18 mouse cellular contexts compared by ENCODE assay signal in genomic region chr3:69674206-69674605, GRCm38 (mm10). TPM values are rescaled to one million over a fixed set of nuclear protein-coding genes. Genes with fewer than 3 reads are reported as not detected.
A peak's percentile ranks its signal among the peaks of the same experiment; 100 is the strongest.
DNase-seq lines count a peak whose midpoint lies in the region; ATAC-seq lines count a peak whose summit lies in the region.
"Had no signal": no experiment of that assay in that cellular context is flagged by ENCODE, and none has a peak within 500 bp of the region (broad histone marks: within the 10 kb centered on the region; RNA-seq: fewer than 3 reads in every experiment).

No protein-coding gene starts in this region.

- peak; percentile 8 to 23 for DNase-seq in spleen, postnatal 36 days (ENCODE audit: low spot score in 2 of 2)
- no peak for DNase-seq in spleen, adult 18-20 months
- DNase-seq in frontal cortex, postnatal 14 days (ENCODE audit: low spot score in 2 of 2): no peak
- DNase-seq in right cerebral cortex, adult 2 months (ENCODE audit: low spot score in 2 of 2): no peak
- no peak for DNase-seq in ovary, postnatal 36 days (ENCODE audit: low spot score)
- DNase-seq: adrenal gland, postnatal 14 days; forebrain, postnatal 0 days; kidney, adult 9 months; lung, embryonic 14.5 days; thymus, postnatal 36 days had no signal

- ATAC-seq in hematopoietic stem cell, adult 5-6 weeks (replicated peaks in 1 of 2; ENCODE audit: insufficient read depth in 1 of 2, low FRiP score in 2 of 2, low TSS enrichment in 1 of 2, low read depth in 1 of 2, poor library complexity in 2 of 2, severe bottlenecking in 2 of 2): peak; percentile 100
- 0 out of 2 replicates have a peak, but pooled peaks have one; percentile 15 for ATAC-seq in liver, embryonic 15.5 days (ENCODE audit: insufficient read depth)
- peak; percentile 56; the same call in 1 of the 2 replicates for ATAC-seq in stomach, embryonic 15.5 days (ENCODE audit: insufficient read depth, low FRiP score, low read depth)
- ATAC-seq: forebrain, postnatal 0 days had no signal

- no peaks in the 10 kb centered on the region for H3K27me3 ChIP-seq in liver, embryonic 15.5 days
- H3K27me3 ChIP-seq in stomach, embryonic 15.5 days (replicated peaks): no peaks in the 10 kb centered on the region
- H3K27me3 ChIP-seq: CH12.LX; embryonic facial prominence, embryonic 15.5 days; hindbrain, embryonic 12.5 days; midbrain, embryonic 12.5 days; neural tube, embryonic 13.5 days had no signal

- WGBS in liver, embryonic 15.5 days (ENCODE audit: insufficient replicate concordance): 11% methylated on average over 3 of the region's 3 CpGs
- WGBS in stomach, embryonic 15.5 days: 55% methylated on average over 3 of the region's 3 CpGs

- no peaks in the 10 kb centered on the region for H3K9me3 ChIP-seq in liver, embryonic 15.5 days (replicated peaks)
- no peaks in the 10 kb centered on the region for H3K9me3 ChIP-seq in stomach, embryonic 15.5 days
- H3K9me3 ChIP-seq: embryonic facial prominence, embryonic 15.5 days; hindbrain, embryonic 12.5 days; midbrain, embryonic 12.5 days; neural tube, embryonic 13.5 days had no signal

- H3K4me3 ChIP-seq in liver, embryonic 15.5 days (replicated peaks): no peak overlapping the region
- H3K4me3 ChIP-seq in stomach, embryonic 15.5 days (replicated peaks): no peak overlapping the region
- H3K4me3 ChIP-seq: embryonic facial prominence, embryonic 15.5 days; hindbrain, embryonic 12.5 days; midbrain, embryonic 12.5 days; neural tube, embryonic 13.5 days had no signal

- no peak overlapping the region for H3K9ac ChIP-seq in liver, embryonic 15.5 days
- no peak overlapping the region for H3K9ac ChIP-seq in stomach, embryonic 15.5 days
- H3K9ac ChIP-seq: embryonic facial prominence, embryonic 15.5 days; forebrain, postnatal 0 days; hindbrain, embryonic 12.5 days; lung, embryonic 14.5 days; midbrain, embryonic 12.5 days; neural tube, embryonic 13.5 days had no signal

- H3K4me1 ChIP-seq in liver, embryonic 15.5 days (replicated peaks): peaks cover 4% of the 10 kb centered on the region; the same call in 1 of the 2 replicates
- H3K4me1 ChIP-seq in stomach, embryonic 15.5 days: no peaks in the 10 kb centered on the region
- H3K4me1 ChIP-seq: embryonic facial prominence, embryonic 15.5 days; hindbrain, embryonic 12.5 days; midbrain, embryonic 12.5 days; neural tube, embryonic 13.5 days had no signal

- no peak overlapping the region for H3K4me2 ChIP-seq in liver, embryonic 15.5 days
- no peak overlapping the region for H3K4me2 ChIP-seq in stomach, embryonic 15.5 days
- H3K4me2 ChIP-seq: embryonic facial prominence, embryonic 15.5 days; hindbrain, embryonic 12.5 days; lung, embryonic 14.5 days; midbrain, embryonic 12.5 days; neural tube, embryonic 13.5 days had no signal

- no peaks in the 10 kb centered on the region for H3K36me3 ChIP-seq in liver, embryonic 15.5 days (replicated peaks)
- no peaks in the 10 kb centered on the region for H3K36me3 ChIP-seq in stomach, embryonic 15.5 days
- H3K36me3 ChIP-seq: embryonic facial prominence, embryonic 15.5 days; hindbrain, embryonic 12.5 days; midbrain, embryonic 12.5 days; neural tube, embryonic 13.5 days had no signal

- no peak overlapping the region for H3K27ac ChIP-seq in liver, embryonic 15.5 days (replicated peaks)
- no peak overlapping the region for H3K27ac ChIP-seq in stomach, embryonic 15.5 days
- H3K27ac ChIP-seq: embryonic facial prominence, embryonic 15.5 days; hindbrain, embryonic 12.5 days; midbrain, embryonic 12.5 days; neural tube, embryonic 13.5 days had no signal

RNA-seq across cellular contexts. Expression of gene Nmd3, which starts 47.6 kb away (rescaled TPM):
- total RNA-seq in hematopoietic stem cell, adult 5-6 weeks (2017): 65.2 and 90.2 TPM in 2 replicates
- 62.0 and 65.7 TPM in 2 replicates for polyA plus RNA-seq in liver, embryonic 15.5 days (2015; fragmentation: Nextera tagmentation; extraction: Ambion mirVana)
- polyA plus RNA-seq in stomach, embryonic 15.5 days (2015; fragmentation: Nextera tagmentation; extraction: Ambion mirVana): 131 and 134 TPM in 2 replicates

Comparison
In these comparisons a context has a peak if more than half of its experiments do, and no peak if none do; other contexts are left out.
1. DNase-seq: peak in spleen, postnatal 36 days (2 of 2); none in spleen, adult 18-20 months (0 of 2), frontal cortex, postnatal 14 days (0 of 2), right cerebral cortex, adult 2 months (0 of 2) and ovary, postnatal 36 days (single experiment).
2. ATAC-seq: peak in every context shown above with its lines; median percentile 100 in hematopoietic stem cell, adult 5-6 weeks; 56 in stomach, embryonic 15.5 days; 15 in liver, embryonic 15.5 days.